Mouse (Mus musculus) layer of hippocampus, adult 8-10 months (tissue): ENCODE measurements around the gene Supt6. TPM values are rescaled to one million over a fixed set of nuclear protein-coding genes. Genes with fewer than 3 reads are reported as not detected.

ENCODE experiments used
- DNase-seq, 2 experiments: peaks; one replicate each; pipeline ENCODE4 v3.0.0; 2022; ENCODE audit warnings: low spot score in 2 of 2
- microRNA-seq, 2 experiments: library from miRNA; unstranded; fragments of <30 nt; microRNA quantifications; one replicate each; pipeline ENCODE4 v1.2.0; 2022
- total RNA-seq, 4 experiments: library from RNA; stranded (reverse); gene quantifications; 2 replicates each; pipeline ENCODE4 v1.2.4; 2022

Gene Supt6
- total RNA-seq, 4 experiments from 2014 or later, result 124 to 126 (median 125) TPM

DNA sequence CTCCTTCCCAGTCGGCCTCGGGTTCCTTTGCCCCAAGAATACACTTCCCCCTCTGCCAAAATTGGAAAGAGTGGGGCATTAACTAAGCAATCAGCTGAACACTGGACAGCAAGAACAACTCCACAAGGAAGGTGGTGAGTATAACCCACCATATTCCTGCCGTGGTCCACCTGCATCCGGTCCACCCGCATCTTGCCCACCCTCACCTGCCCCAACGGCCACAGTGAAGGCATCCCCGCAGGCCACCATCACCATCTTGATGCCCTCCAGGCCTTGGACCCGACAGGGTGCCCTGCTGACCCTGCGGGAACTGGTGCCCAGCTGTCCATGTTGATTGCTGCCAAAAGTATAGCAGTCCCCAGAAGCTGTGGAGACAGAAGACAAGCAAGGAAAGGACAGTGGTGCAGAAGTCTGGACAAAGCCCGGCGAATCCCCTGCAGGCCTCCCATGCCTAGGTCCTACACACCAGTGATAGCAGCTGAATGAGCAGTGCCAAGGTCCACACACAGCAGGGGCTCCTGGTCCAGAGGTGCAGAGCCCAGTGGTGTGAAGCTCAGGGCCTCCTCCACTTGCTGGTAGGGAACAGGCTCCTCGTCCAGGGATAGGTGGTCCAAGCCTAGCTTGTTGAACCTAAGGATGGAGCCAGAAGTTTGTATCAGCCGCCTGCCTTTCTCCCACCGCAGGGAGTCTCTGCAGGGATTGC is 78.4 kb downstream of the Supt6 start:
- DNase-seq, result no peak

DNA sequence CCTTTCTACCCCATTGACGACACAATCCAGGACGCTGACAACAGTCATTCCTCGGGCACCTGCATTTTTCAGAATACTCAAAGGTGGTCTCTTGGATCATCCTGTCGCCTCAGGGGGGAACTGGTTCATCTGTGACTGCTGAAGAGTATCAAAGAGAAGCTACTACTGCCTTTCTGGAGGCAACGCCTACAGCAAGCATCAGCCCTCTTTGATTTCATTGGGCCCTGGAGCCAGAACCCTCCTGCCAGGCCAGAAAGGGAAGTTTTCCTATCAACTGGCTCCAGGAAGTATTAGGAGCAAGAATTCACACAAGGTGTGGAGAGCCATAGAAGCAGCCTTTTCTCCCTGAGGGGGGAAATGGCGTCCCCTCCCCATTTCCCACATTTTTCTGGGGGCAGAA is 79.1 kb downstream of the Supt6 start:
- DNase-seq, result no peak

DNA sequence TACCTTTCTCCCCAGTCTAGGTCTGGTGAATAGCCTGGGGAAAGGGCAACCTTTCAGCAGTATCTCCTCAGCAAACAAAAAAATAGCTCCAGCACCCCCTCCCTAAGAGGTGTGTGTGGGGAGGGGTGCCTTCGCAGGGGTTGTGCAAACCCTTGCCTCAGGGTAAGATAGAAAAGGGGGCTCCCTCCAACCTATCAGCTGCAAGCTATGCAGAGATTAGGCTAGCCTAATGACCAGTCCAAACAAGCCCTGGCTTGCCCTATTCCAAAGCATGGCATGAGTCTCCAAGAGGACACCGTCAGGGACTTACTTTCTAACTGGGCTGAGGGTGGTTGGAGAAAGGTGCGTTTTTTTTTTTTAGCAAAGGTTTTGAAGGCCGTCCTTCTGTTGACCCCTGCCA is 79.6 kb downstream of the Supt6 start:
- DNase-seq, result no peak

DNA sequence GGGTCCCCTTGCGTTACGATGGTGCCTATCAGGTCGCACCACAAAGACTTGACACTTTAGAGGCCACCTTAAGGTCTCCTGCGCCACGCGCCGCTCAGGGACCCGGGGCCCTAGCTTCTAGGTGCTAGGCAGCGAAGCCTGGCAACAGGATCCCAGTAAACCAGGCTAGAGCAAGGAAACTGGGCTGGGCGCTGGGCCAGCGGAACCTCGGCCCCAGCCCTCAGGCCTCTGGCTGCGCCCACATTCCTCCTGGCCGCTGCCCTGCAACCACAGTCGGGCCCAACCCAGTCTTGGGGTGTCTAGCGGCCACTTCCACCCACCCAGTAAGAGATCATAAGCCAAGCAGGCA is 80.1 kb downstream of the Supt6 start:
- no peak for DNase-seq

DNA sequence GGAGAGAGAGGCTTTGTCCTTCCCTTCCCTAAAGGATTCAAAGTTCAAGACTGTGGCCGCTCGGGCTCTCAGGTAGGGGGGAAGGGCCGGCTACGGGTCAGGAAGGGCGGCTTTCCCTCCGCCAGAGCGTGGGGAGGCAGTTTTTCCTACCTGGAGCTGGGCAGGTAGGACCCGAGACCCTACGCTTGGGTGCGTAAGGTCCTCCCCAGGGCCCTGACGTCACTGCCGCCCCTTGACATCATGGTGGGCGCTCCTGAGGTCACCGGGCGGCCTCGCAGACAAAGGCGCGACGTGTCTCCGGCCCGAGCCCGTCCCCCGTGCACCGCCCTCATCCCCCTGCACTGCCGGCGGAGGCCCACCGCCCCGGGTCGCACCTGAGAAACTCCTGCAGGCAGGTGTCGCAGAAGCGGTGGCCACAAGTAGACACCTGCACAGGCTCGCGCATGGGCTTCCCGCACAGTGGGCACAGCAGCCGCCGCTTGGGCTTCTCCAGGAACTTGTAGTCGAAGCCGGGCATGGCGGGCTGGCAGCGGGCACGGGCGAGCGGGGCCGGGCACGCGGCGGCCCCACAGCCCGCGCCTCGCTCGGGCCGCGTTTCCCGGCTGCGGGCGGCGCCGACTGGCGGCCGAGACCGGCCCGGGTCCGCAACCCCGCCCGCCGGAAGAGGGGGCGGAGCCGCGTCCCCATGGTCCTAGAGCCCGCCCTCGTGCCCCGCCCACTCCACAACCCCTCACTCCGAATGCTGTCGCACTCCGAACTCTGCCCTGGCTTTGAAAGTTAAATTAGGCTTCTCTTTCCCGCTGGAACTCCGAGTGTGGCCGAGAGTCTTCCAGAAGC is 80.6 kb downstream of the Supt6 start, which contains the start of gene Traf4:
Gene Traf4, minus strand, starts transcription at position 666 of the 837 bp plus-strand sequence.
- DNase-seq, result no peak

DNA sequence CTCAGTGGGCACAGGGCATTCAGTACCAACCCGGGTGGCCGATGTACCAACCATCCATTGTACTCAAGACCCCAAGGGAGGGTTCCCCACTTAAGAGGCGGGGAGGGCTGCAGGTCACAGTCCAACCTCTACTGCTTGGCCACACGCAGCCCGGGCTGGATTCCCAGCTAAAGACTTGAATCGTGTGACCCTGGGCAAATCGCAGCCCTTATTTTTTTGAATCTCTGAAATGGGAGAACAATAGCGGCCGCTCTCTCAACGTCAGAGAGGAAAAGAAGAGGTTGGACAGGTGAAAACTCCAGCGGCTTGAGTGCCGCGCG is 81.2 kb downstream of the Supt6 start:
- no peak for DNase-seq

DNA sequence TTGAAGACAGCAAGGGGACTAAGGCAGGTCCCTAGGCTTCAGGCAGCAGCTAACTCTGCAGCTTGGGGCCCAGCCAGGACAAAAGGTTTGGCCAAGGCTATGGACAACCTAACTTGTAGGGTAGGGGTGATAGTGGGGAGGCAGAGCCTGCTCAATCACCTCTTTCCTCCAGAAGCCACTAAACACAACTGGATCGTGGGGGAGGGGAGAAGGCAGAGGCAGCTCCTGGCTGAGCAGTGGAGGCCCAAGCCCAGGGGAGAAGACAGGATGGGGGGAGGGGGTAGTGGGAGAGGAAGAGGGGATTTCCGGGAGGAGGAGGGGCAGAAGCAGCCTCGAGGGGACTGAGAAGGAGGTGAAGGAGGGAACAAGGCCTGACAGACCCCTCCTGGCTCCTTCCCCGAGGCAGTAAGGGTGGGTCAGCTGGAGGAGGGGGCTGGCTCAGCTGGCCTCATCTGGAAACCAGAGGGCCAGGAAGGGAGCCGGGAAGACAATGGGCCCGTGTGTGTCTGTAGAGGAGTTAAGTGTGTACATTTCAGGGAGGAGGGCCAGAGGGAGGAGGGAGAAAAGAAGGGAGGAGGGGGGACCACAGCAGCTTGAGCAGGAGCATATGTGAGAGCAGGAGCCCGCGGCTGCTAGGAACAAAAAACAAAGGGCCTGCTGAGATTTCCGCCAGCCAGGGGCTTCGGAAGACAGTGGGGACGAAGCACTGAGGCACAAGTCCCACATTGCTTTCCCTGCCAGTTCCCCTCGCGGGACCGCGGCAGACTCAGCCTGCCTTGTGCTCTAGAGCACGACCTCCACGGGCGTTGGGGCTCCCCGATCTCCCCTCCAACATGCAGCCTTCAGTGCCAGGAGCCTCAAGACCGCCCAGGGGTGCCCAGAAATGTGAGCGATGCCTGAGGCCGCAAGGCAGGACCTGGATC is 81.8 kb downstream of the Supt6 start:
- DNase-seq, result no peak

DNA sequence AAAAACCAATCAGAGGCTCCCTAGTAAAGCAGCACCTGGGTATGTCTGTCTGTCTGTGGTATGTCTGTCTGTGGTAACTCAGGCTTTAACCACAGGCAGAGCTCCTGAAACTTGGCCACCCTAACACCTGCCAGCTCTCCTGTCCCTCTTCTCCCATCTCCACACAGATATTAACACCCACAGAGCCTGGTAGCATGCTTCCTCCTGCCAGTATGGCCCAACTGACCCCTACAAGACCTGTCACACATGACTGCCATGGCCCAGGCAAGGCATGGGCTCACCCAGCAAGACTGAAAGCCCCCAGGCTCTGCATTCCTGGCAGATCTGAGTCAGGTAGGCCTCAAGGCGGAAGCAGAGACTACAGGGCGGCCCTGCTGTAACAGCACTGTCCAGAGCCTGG is 82.7 kb downstream of the Supt6 start:
- no peak for DNase-seq

DNA sequence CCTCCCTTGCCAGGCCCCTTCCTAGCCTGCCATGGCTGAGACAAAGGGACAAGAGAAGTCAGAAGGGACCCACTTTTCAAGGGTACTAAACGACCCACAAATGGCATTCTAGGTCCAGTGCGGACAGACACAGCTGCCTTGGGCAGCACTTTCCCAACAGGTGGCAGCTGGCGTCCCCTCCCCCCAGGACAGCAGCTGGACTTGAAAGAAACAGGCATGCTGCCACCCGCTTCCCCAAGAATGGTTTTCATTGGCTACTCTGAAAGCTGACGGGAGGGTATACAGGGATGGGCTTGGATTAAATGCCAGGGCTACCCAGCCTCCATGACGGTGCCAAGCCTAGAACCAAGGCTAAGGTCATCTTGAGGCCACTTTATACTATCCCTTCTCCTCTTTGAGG is 83.3 kb downstream of the Supt6 start:
- no peak for DNase-seq

DNA sequence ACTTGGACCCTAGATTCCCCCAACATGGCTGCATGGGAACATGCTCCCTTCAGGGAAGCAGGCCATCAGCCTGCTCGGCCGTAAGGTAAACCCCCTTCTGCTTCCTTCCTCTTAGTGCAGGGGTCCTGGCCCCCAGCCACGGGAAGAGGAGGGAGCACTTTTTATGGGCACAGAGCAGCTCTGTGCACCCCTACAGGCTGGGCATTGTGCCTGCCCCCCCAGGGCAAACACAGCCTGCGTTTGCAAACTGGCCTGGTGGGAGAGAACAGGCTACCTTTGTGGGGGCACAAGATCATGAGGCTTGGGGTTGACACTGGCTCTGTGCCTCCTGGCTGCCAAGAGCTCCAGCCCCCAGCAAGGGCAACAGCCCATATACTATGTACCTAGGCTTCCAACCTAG is 83.8 kb downstream of the Supt6 start:
- DNase-seq, result no peak

DNA sequence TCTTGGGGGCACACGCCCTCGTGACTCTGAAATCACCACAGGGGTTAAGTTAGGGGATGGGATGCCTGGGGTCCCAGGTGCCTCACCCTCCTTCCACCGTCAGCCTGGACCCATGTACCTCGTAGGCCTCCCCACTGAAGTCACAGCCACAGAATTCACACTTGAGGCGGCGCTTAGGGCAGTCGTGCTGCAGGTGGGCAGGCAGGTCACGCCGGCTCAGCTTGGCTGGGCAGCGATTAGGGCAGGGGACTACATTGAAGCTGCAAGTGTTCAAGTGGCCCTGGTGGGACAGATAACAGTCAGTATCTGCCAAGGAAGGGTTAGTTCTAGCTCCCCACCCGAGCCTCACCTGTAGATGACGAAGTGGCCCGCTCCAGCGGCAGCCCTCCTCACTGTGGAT is 84.6 kb downstream of the Supt6 start:
- DNase-seq, result no peak

DNA sequence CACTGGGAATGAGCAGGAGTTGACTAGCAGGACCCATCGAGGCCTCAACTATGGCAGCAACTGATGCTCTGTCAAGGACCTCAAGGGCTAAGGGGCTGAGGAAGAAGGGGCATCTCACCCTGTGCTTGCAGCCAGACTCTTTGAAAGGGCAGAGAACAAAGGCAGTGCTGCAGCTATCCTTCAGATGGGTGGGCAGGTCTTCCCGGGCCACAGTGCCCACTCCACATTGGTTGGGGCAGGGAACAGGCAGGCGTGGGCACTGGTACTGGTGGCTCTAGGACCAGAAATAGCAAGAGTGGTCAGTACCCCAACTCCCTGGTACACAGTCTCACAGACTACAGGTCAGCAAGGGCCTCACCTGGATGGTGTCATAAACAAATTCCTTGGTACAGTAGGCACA is 85.1 kb downstream of the Supt6 start:
- DNase-seq, result no peak

DNA sequence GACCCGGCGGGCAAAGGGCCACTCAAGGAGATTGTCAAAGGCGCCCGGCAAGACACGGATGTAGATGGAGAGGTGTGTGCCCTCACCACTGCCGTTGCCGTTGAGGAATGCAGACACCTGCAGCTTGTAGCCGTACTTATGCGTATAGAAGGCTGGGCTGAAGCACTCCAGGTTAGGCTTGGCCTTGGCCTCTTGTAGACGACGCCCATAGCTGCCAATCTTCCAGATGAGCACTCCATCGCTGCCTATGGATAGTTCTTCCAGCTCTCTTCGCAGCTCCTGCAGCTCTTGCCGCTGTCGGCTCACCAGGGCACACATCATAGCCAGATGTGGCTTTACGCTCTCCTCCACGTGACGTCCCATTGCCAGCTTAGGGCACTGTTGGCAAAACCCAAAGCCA is 85.6 kb downstream of the Supt6 start:
- no peak for DNase-seq

DNA sequence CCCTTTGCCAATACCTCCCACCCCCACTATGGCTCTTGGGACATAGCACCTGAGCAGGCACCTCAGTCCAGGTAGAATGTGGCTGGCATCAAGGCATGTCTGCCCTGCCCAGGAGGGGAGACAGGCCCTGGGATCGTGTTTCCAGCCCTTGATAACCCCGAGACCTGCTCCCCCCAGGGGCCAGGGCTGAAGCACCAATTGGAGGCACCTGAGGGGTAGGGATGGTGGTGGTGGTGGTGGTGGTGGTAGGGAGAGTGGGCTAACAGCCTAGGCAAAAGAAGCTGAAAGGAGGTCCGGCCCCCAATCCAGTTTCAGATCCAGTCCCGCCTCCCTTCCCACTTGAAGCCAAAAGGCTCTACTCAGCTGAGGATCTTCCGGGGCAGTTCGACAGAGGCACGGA is 86.2 kb downstream of the Supt6 start:
- DNase-seq, result no peak

DNA sequence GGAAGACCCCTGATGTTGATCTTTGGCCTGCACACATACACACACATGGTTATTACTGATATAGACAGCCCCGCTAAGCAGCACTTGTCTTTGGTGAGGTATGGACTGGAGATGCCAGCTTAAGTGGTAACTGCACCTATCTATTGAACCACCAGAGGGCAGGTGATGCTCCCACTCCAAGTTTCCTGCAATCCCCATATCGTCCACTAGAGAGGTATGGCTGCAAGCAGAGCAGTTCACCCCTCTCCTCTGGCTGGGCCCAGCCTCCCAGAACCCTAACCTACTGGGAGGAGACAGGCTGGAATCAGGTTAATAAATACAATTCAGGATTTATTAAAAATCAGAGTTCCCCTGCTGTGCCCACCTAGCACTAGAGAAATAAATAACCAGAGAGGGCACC is 86.7 kb downstream of the Supt6 start:
- DNase-seq, result peak in 1 of 2 experiments; percentile 81

Small RNAs within 50 kb of the gene (microRNA-seq; reads per million reads assigned to microRNA genes)
- gene Mir7653, result 0 to 0.96 reads per million in 2 experiments

Other genes with a start within 250 kb of the Supt6 start
- 1 to 10 TPM; 4.0 to 5.2 (median 4.8) TPM for gene Dhrs13, start 213.7 kb downstream of the Supt6 start, total RNA-seq
- 10 to 100 TPM; 75.9 to 79.8 (median 76.1) TPM for gene Flot2, start 208.1 kb downstream of the Supt6 start, total RNA-seq
- gene Eral1, start 165.6 kb downstream of the Supt6 start, total RNA-seq, result 10 to 100 TPM; 15.8 to 21.7 (median 21.2) TPM
- 10 to 100 TPM; 27.4 to 30.0 (median 28.1) TPM for gene Fam222b, start 151.3 kb downstream of the Supt6 start, total RNA-seq
- gene Traf4, start 80.4 kb downstream of the Supt6 start, total RNA-seq, result 10 to 100 TPM in 3 of 4 experiments, 1 to 10 TPM in 1; 9.2 to 11.1 (median 10.4) TPM
- gene Nek8, start 69.3 kb downstream of the Supt6 start, total RNA-seq, result 1 to 10 TPM; 3.0 to 3.5 (median 3.3) TPM
- gene Tlcd1, start 69.3 kb downstream of the Supt6 start, total RNA-seq, result 10 to 100 TPM; 16.6 to 24.8 (median 23.8) TPM
- 100 to 1,000 TPM; 606 to 878 (median 722) TPM for gene Rpl23a, start 62.4 kb downstream of the Supt6 start, total RNA-seq
- gene Rab34, start 57.6 kb downstream of the Supt6 start, total RNA-seq, result 10 to 100 TPM; 28.2 to 39.4 (median 36.4) TPM
- 1 to 10 TPM; 3.9 to 5.9 (median 4.9) TPM for gene Proca1, start 52.6 kb downstream of the Supt6 start, total RNA-seq
- 10 to 100 TPM; 61.6 to 67.7 (median 62.3) TPM for gene Sdf2, start 241 bp downstream of the Supt6 start, total RNA-seq
- 100 to 1,000 TPM; 181 to 208 (median 193) TPM for gene 2610507B11Rik, start 15.8 kb upstream of the Supt6 start, total RNA-seq
- gene BC030499, start 44.9 kb upstream of the Supt6 start, total RNA-seq, result 10 to 100 TPM in 1 of 4 experiments, 1 to 10 TPM in 3; 4.3 to 11.8 (median 7.3) TPM
- 1 to 10 TPM; 5.8 to 9.4 (median 7.1) TPM for gene Spag5, start 55.5 kb upstream of the Supt6 start, total RNA-seq
- 1,000 to 10,000 TPM in 1 of 4 experiments, 100 to 1,000 TPM in 3; 734 to 1,027 (median 804) TPM for gene Aldoc, start 77.0 kb upstream of the Supt6 start, total RNA-seq
- gene Pigs, start 82.4 kb upstream of the Supt6 start, total RNA-seq, result 10 to 100 TPM; 58.9 to 64.6 (median 62.2) TPM
- 10 to 100 TPM; 30.9 to 37.3 (median 34.9) TPM for gene Unc119, start 97.5 kb upstream of the Supt6 start, total RNA-seq
- gene Foxn1, start 140.6 kb upstream of the Supt6 start, total RNA-seq, result under 1 TPM in 1 of 4 experiments, not detected in 3; 0.10 TPM
- not detected for gene Slc13a2, start 176.2 kb upstream of the Supt6 start, total RNA-seq
- gene Slc46a1, start 219.7 kb upstream of the Supt6 start, total RNA-seq, result 10 to 100 TPM in 3 of 4 experiments, 1 to 10 TPM in 1; 8.1 to 16.1 (median 11.1) TPM